Comparison of ENCODE assay signal across 10 mouse cellular contexts in genomic region chr11:51703379-51703998, GRCm38 (mm10). TPM values are rescaled to one million over a fixed set of nuclear protein-coding genes. Genes with fewer than 3 reads are reported as not detected.
DNase-seq lines count a peak whose midpoint lies in the region; ATAC-seq and TF ChIP-seq lines count a peak whose summit lies in the region.
"Had no signal": no experiment of that assay in that cellular context is flagged by ENCODE, and none has a peak within 500 bp of the region (broad histone marks: within the 10 kb centered on the region; RNA-seq: fewer than 3 reads in every experiment).

No protein-coding gene starts in this region.

- peaks cover 59% of the 10 kb centered on the region for H3K36me3 ChIP-seq in kidney, embryonic 16.5 days (ENCODE audit: insufficient read depth, low read length)
- peaks cover 53% of the 10 kb centered on the region for H3K36me3 ChIP-seq in E14TG2a.4 (ENCODE audit: insufficient read depth, low read length)
- H3K36me3 ChIP-seq in liver, postnatal 0 days (replicated peaks; ENCODE audit: insufficient read depth, low read length): peaks cover 71% of the 10 kb centered on the region
- peaks cover 82% of the 10 kb centered on the region for H3K36me3 ChIP-seq in forebrain, embryonic 15.5 days

- TF ChIP-seq EP300 in liver, postnatal 0 days (IDR thresholded peaks at IDR 0.05; ENCODE audit: low read depth): no peak

- ATAC-seq in kidney, embryonic 16.5 days (ENCODE audit: low FRiP score, low TSS enrichment): no peak
- no peak for ATAC-seq in liver, postnatal 0 days
- ATAC-seq in erythroid progenitor cell, adult 5-6 weeks (replicated peaks; ENCODE audit: low FRiP score, poor library complexity, severe bottlenecking): no peak; the same call in 1 of the 2 replicates
- no peak for ATAC-seq in forebrain, embryonic 15.5 days (replicated peaks)

- H3K4me2 ChIP-seq in kidney, embryonic 16.5 days (replicated peaks; ENCODE audit: low read depth, low read length): no peak overlapping the region
- no peak overlapping the region for H3K4me2 ChIP-seq in liver, postnatal 0 days (ENCODE audit: low read depth, low read length)
- H3K4me2 ChIP-seq in forebrain, embryonic 15.5 days (replicated peaks): no peak overlapping the region
- H3K4me2 ChIP-seq: embryonic facial prominence, embryonic 15.5 days; limb, embryonic 15.5 days had no signal

- no peaks in the 10 kb centered on the region for H3K4me1 ChIP-seq in kidney, embryonic 16.5 days (ENCODE audit: insufficient read depth, low read length)
- peaks cover 37% of the 10 kb centered on the region for H3K4me1 ChIP-seq in E14TG2a.4 (replicated peaks; ENCODE audit: low read depth, low read length)
- H3K4me1 ChIP-seq in liver, postnatal 0 days (ENCODE audit: insufficient read depth): no peaks in the 10 kb centered on the region
- no peaks in the 10 kb centered on the region for H3K4me1 ChIP-seq in forebrain, embryonic 15.5 days
- H3K4me1 ChIP-seq: embryonic facial prominence, embryonic 15.5 days; limb, embryonic 15.5 days had no signal

- H3K27me3 ChIP-seq in kidney, embryonic 16.5 days (ENCODE audit: insufficient read depth, low read length): no peaks in the 10 kb centered on the region
- no peaks in the 10 kb centered on the region for H3K27me3 ChIP-seq in E14TG2a.4 (ENCODE audit: insufficient read depth, low read length)
- no peaks in the 10 kb centered on the region for H3K27me3 ChIP-seq in liver, postnatal 0 days (ENCODE audit: insufficient read depth, low read length)
- H3K27me3 ChIP-seq in forebrain, embryonic 15.5 days: no peaks in the 10 kb centered on the region
- H3K27me3 ChIP-seq: embryonic facial prominence, embryonic 15.5 days; limb, embryonic 15.5 days had no signal

- no peak overlapping the region for H3K27ac ChIP-seq in kidney, embryonic 16.5 days (ENCODE audit: low read length)
- H3K27ac ChIP-seq in liver, postnatal 0 days (ENCODE audit: low read depth): no peak overlapping the region
- H3K27ac ChIP-seq in forebrain, embryonic 15.5 days (replicated peaks): no peak overlapping the region
- H3K27ac ChIP-seq: embryonic facial prominence, embryonic 15.5 days; limb, embryonic 15.5 days had no signal

- no peak overlapping the region for H3K4me3 ChIP-seq in kidney, embryonic 16.5 days (ENCODE audit: low read length)
- peak overlapping the region; percentile 70 for H3K4me3 ChIP-seq in E14TG2a.4 (replicated peaks; ENCODE audit: low read length)
- no peak overlapping the region for H3K4me3 ChIP-seq in liver, postnatal 0 days (ENCODE audit: low read depth, low read length)
- no peak overlapping the region for H3K4me3 ChIP-seq in forebrain, embryonic 15.5 days
- H3K4me3 ChIP-seq: embryonic facial prominence, embryonic 15.5 days; limb, embryonic 15.5 days had no signal

- no peaks in the 10 kb centered on the region for H3K9me3 ChIP-seq in kidney, embryonic 16.5 days (ENCODE audit: low read length)
- no peaks in the 10 kb centered on the region for H3K9me3 ChIP-seq in E14TG2a.4 (ENCODE audit: low read length)
- H3K9me3 ChIP-seq in liver, postnatal 0 days (ENCODE audit: low read length): no peaks in the 10 kb centered on the region
- H3K9me3 ChIP-seq in forebrain, embryonic 15.5 days: no peaks in the 10 kb centered on the region
- H3K9me3 ChIP-seq: embryonic facial prominence, embryonic 15.5 days; limb, embryonic 15.5 days had no signal

- TF ChIP-seq CTCF in E14TG2a.4 (conservative IDR thresholded peaks at IDR 0.05; ENCODE audit: low read length): peak; percentile 81
- peak; percentile 32; the same call in 1 of the 2 replicates for TF ChIP-seq CTCF in brain, embryonic 14.5 days (IDR thresholded peaks at IDR 0.05; ENCODE audit: borderline replicate concordance, extremely low read depth, insufficient read depth, insufficient read length)
- peak; percentile 47 for TF ChIP-seq CTCF in liver, postnatal 0 days (IDR thresholded peaks at IDR 0.05; ENCODE audit: low read depth)

- WGBS in kidney, embryonic 16.5 days: 73% methylated on average over 10 of the region's 10 CpGs
- 75% methylated on average over 10 of the region's 10 CpGs for WGBS in liver, postnatal 0 days (ENCODE audit: insufficient replicate concordance)
- 66% methylated on average over 10 of the region's 10 CpGs for WGBS in forebrain, embryonic 15.5 days

- DNase-seq in kidney, adult 18-20 months: peak; percentile 43
- DNase-seq in brain, embryonic 14.5 days (ENCODE audit: low read depth): peak; percentile 7
- DNase-seq in liver, postnatal 0 days: peak; percentile 57
- DNase-seq in thymus, postnatal 25 days: peak; percentile 30

- H3K9ac ChIP-seq in kidney, embryonic 16.5 days (replicated peaks; ENCODE audit: low read length): no peak overlapping the region
- H3K9ac ChIP-seq in liver, postnatal 0 days (replicated peaks): no peak overlapping the region
- H3K9ac ChIP-seq in forebrain, embryonic 15.5 days (replicated peaks): no peak overlapping the region
- H3K9ac ChIP-seq: embryonic facial prominence, embryonic 15.5 days; limb, embryonic 15.5 days had no signal

- TF ChIP-seq POLR2A in brain, embryonic 14.5 days (IDR thresholded peaks at IDR 0.05; ENCODE audit: borderline replicate concordance, extremely low read depth, insufficient read depth, insufficient read length, poor library complexity, severe bottlenecking): no peak

RNA-seq across cellular contexts. Expression of gene 0610009B22Rik, which starts 14.8 kb away (rescaled TPM):
- polyA plus RNA-seq in kidney, embryonic 16.5 days (2015; fragmentation: Nextera tagmentation; extraction: Ambion mirVana): 105 and 107 TPM in 2 replicates
- polyA plus RNA-seq in brain, embryonic 14.5 days (2012; rRNA removed): 44.6 and 59.5 TPM in 2 replicates
- polyA plus RNA-seq in liver, postnatal 0 days (2015; fragmentation: Nextera tagmentation; extraction: Ambion mirVana): 61.9 and 66.5 TPM in 2 replicates
- 15.1 and 21.3 TPM in 2 replicates for total RNA-seq in erythroid progenitor cell, adult 5-6 weeks (2015; ENCODE audit: low replicate concordance)
- total RNA-seq in erythroid progenitor cell, adult 5-6 weeks (2017; ENCODE audit: low replicate concordance): 1.9 and 9.8 TPM in 2 replicates
- 96.2 and 102 TPM in 2 replicates for polyA plus RNA-seq in forebrain, embryonic 15.5 days (2015; fragmentation: Nextera tagmentation; extraction: Ambion mirVana)

RNA-seq across cellular contexts. Expression of gene D930048N14Rik, which starts 52.7 kb away (rescaled TPM):
- 4.0 and 4.5 TPM in 2 replicates for polyA plus RNA-seq in kidney, embryonic 16.5 days (2015; fragmentation: Nextera tagmentation; extraction: Ambion mirVana)
- 2.1 and 2.3 TPM in 2 replicates for polyA plus RNA-seq in brain, embryonic 14.5 days (2012; rRNA removed)
- 0.15 and 0.34 TPM in 2 replicates for polyA plus RNA-seq in liver, postnatal 0 days (2015; fragmentation: Nextera tagmentation; extraction: Ambion mirVana)
- total RNA-seq in erythroid progenitor cell, adult 5-6 weeks (2015; ENCODE audit: low replicate concordance): not detected in 2 replicates
- total RNA-seq in erythroid progenitor cell, adult 5-6 weeks (2017; ENCODE audit: low replicate concordance): not detected in 2 replicates
- 0.47 and 0.57 TPM in 2 replicates for polyA plus RNA-seq in forebrain, embryonic 15.5 days (2015; fragmentation: Nextera tagmentation; extraction: Ambion mirVana)

RNA-seq across cellular contexts. Expression of gene N4bp3, which starts 52.8 kb away (rescaled TPM):
- 30.9 and 34.1 TPM in 2 replicates for polyA plus RNA-seq in kidney, embryonic 16.5 days (2015; fragmentation: Nextera tagmentation; extraction: Ambion mirVana)
- polyA plus RNA-seq in brain, embryonic 14.5 days (2012; rRNA removed): 7.5 and 11.2 TPM in 2 replicates
- 2.4 and 2.8 TPM in 2 replicates for polyA plus RNA-seq in liver, postnatal 0 days (2015; fragmentation: Nextera tagmentation; extraction: Ambion mirVana)
- not detected in 2 replicates for total RNA-seq in erythroid progenitor cell, adult 5-6 weeks (2015; ENCODE audit: low replicate concordance)
- 2.1 TPM in 1 of 2 replicates, not detected in the other for total RNA-seq in erythroid progenitor cell, adult 5-6 weeks (2017; ENCODE audit: low replicate concordance)
- polyA plus RNA-seq in forebrain, embryonic 15.5 days (2015; fragmentation: Nextera tagmentation; extraction: Ambion mirVana): 10.2 and 10.8 TPM in 2 replicates

RNA-seq across cellular contexts. Expression of gene Sec24a, which starts 59.9 kb away (rescaled TPM):
- 11.7 and 15.7 TPM in 2 replicates for polyA plus RNA-seq in kidney, embryonic 16.5 days (2015; fragmentation: Nextera tagmentation; extraction: Ambion mirVana)
- polyA plus RNA-seq in brain, embryonic 14.5 days (2012; rRNA removed): 8.3 and 13.9 TPM in 2 replicates
- 14.1 and 15.0 TPM in 2 replicates for polyA plus RNA-seq in liver, postnatal 0 days (2015; fragmentation: Nextera tagmentation; extraction: Ambion mirVana)
- total RNA-seq in erythroid progenitor cell, adult 5-6 weeks (2015; ENCODE audit: low replicate concordance): 4.7 and 11.7 TPM in 2 replicates
- 2.2 and 2.5 TPM in 2 replicates for total RNA-seq in erythroid progenitor cell, adult 5-6 weeks (2017; ENCODE audit: low replicate concordance)
- 10.7 and 10.9 TPM in 2 replicates for polyA plus RNA-seq in forebrain, embryonic 15.5 days (2015; fragmentation: Nextera tagmentation; extraction: Ambion mirVana)

RNA-seq across cellular contexts. Expression of gene Sar1b, which starts 60.0 kb away (rescaled TPM):
- 109 and 113 TPM in 2 replicates for polyA plus RNA-seq in kidney, embryonic 16.5 days (2015; fragmentation: Nextera tagmentation; extraction: Ambion mirVana)
- 91.1 and 97.9 TPM in 2 replicates for polyA plus RNA-seq in brain, embryonic 14.5 days (2012; rRNA removed)
- 204 TPM in 2 replicates for polyA plus RNA-seq in liver, postnatal 0 days (2015; fragmentation: Nextera tagmentation; extraction: Ambion mirVana)
- total RNA-seq in erythroid progenitor cell, adult 5-6 weeks (2015; ENCODE audit: low replicate concordance): 32.7 and 43.2 TPM in 2 replicates
- total RNA-seq in erythroid progenitor cell, adult 5-6 weeks (2017; ENCODE audit: low replicate concordance): 12.3 and 12.7 TPM in 2 replicates
- polyA plus RNA-seq in forebrain, embryonic 15.5 days (2015; fragmentation: Nextera tagmentation; extraction: Ambion mirVana): 145 and 151 TPM in 2 replicates

Comparison
In these comparisons a context has a peak if more than half of its experiments do, and no peak if none do; other contexts are left out.
1. DNase-seq: peak in every context shown above with its lines; median percentile 57 in liver, postnatal 0 days; 43 in kidney, adult 18-20 months; 30 in thymus, postnatal 25 days; 7 in brain, embryonic 14.5 days.